Mouse (Mus musculus) embryo, embryonic 11 days (tissue): ENCODE results near the gene Gm14226.
"Not testable (repeated sequence)": the region's sequence is repeated elsewhere in the genome, so short reads cannot be mapped to it uniquely, and the experiment has no call there.

ENCODE experiments used
- DNase-seq: peaks from one replicate; pipeline ENCODE4 v3.0.0-alpha.2; 2015

Gm14226 gene

GRCm38 (mm10) chr2:155050108-155050503 lies 32.0 kb downstream of the Gm14226 start:
- DNase-seq, result peak; percentile 25

GRCm38 (mm10) chr2:155050504-155051236 lies 32.6 kb downstream of the Gm14226 start:
- peak; percentile 98 for DNase-seq

GRCm38 (mm10) chr2:155051622-155052351 lies 33.7 kb downstream of the Gm14226 start:
- no peak for DNase-seq

GRCm38 (mm10) chr2:155052681-155053080 lies 34.6 kb downstream of the Gm14226 start:
- DNase-seq, result no peak

- DNase-seq, result not testable (repeated sequence)
Observed at GRCm38 (mm10) chr2:155053512-155053911, 35.4 kb downstream of the Gm14226 start.

GRCm38 (mm10) chr2:155054672-155055071 lies 36.6 kb downstream of the Gm14226 start:
- peak; percentile 13 for DNase-seq

- DNase-seq, result no peak
Observed at GRCm38 (mm10) chr2:155056076-155056578, 38.1 kb downstream of the Gm14226 start.

GRCm38 (mm10) chr2:155057361-155057760 lies 39.3 kb downstream of the Gm14226 start:
- DNase-seq, result no peak

- DNase-seq, result no peak
Observed at GRCm38 (mm10) chr2:155071027-155071426, 53.0 kb downstream of the Gm14226 start.

- DNase-seq, result no peak
Observed at GRCm38 (mm10) chr2:155072353-155073145, 54.5 kb downstream of the Gm14226 start.

GRCm38 (mm10) chr2:155073347-155073746 lies 55.3 kb downstream of the Gm14226 start:
- no peak for DNase-seq

- peak; percentile 97 for DNase-seq
Observed at GRCm38 (mm10) chr2:155073978-155074765, 56.1 kb downstream of the Gm14226 start, which contains the start of gene Ahcy. Gene Ahcy (minus strand): TSS chr2:155074497.

GRCm38 (mm10) chr2:155074766-155075330 lies 56.8 kb downstream of the Gm14226 start:
- DNase-seq, result no peak

- DNase-seq, result no peak
Observed at GRCm38 (mm10) chr2:155075649-155076048, 57.6 kb downstream of the Gm14226 start.
